Mouse (Mus musculus) cerebellum, adult 11-12 months (tissue): ENCODE measurements around the gene Mical3.
"Not testable (repeated sequence)": the region's sequence is repeated elsewhere in the genome, so short reads cannot be mapped to it uniquely, and the experiment has no call there.

Source experiments
- DNase-seq: peaks from one replicate; pipeline ENCODE4 v3.0.0; 2022

Gene Mical3

GRCm38 (mm10) chr6:120954241-120954640 is 176.6 kb downstream of the Mical3 start:
- no peak for DNase-seq

GRCm38 (mm10) chr6:120952475-120952874 is 178.3 kb downstream of the Mical3 start:
- DNase-seq, result no peak

- DNase-seq, result no peak
Observed at GRCm38 (mm10) chr6:120951311-120951710, 179.5 kb downstream of the Mical3 start.

- DNase-seq, result no peak
Observed at GRCm38 (mm10) chr6:120945510-120945909, 185.3 kb downstream of the Mical3 start.

- no peak for DNase-seq
Observed at GRCm38 (mm10) chr6:120943964-120944363, 186.8 kb downstream of the Mical3 start.

- DNase-seq, result no peak
Observed at GRCm38 (mm10) chr6:120943551-120943950, 187.2 kb downstream of the Mical3 start.

- DNase-seq, result no peak
Observed at GRCm38 (mm10) chr6:120943079-120943478, 187.7 kb downstream of the Mical3 start.

GRCm38 (mm10) chr6:120941575-120941974 is 189.2 kb downstream of the Mical3 start:
- no peak for DNase-seq

- DNase-seq, result no peak
Observed at GRCm38 (mm10) chr6:120941084-120941481, 189.7 kb downstream of the Mical3 start.

- DNase-seq, result no peak
Observed at GRCm38 (mm10) chr6:120940446-120941083, 190.2 kb downstream of the Mical3 start.

GRCm38 (mm10) chr6:120939783-120940182 is 191.0 kb downstream of the Mical3 start:
- no peak for DNase-seq

GRCm38 (mm10) chr6:120938763-120939450 is 191.9 kb downstream of the Mical3 start:
- DNase-seq, result no peak

GRCm38 (mm10) chr6:120937999-120938608 is 192.7 kb downstream of the Mical3 start:
- DNase-seq, result no peak

GRCm38 (mm10) chr6:120937104-120937617 is 193.6 kb downstream of the Mical3 start:
- DNase-seq, result no peak

GRCm38 (mm10) chr6:120934176-120934575 is 196.6 kb downstream of the Mical3 start:
- DNase-seq, result no peak

- no peak for DNase-seq
Observed at GRCm38 (mm10) chr6:120933670-120934069, 197.1 kb downstream of the Mical3 start.

GRCm38 (mm10) chr6:120932597-120932996 is 198.2 kb downstream of the Mical3 start:
- no peak for DNase-seq

GRCm38 (mm10) chr6:120930450-120931306 is 200.1 kb downstream of the Mical3 start:
- no peak for DNase-seq

- DNase-seq, result no peak
Observed at GRCm38 (mm10) chr6:120929421-120929820, 201.4 kb downstream of the Mical3 start.

GRCm38 (mm10) chr6:120927765-120928164 is 203.0 kb downstream of the Mical3 start:
- peak; percentile 33 for DNase-seq

- DNase-seq, result no peak
Observed at GRCm38 (mm10) chr6:120926880-120927279, 203.9 kb downstream of the Mical3 start.

GRCm38 (mm10) chr6:120924791-120925321 is 205.9 kb downstream of the Mical3 start:
- not testable (repeated sequence) for DNase-seq

- DNase-seq, result no peak
Observed at GRCm38 (mm10) chr6:120917975-120918374, 212.8 kb downstream of the Mical3 start.
